Mouse (Mus musculus): ENCODE measurements around the gene Dock8. TPM values are rescaled to one million over a fixed set of nuclear protein-coding genes. Genes with fewer than 3 reads are reported as not detected.

Gene Dock8
- polyA plus RNA-seq, 1 experiment from 2014 or later, result 0.54 TPM

DNA sequence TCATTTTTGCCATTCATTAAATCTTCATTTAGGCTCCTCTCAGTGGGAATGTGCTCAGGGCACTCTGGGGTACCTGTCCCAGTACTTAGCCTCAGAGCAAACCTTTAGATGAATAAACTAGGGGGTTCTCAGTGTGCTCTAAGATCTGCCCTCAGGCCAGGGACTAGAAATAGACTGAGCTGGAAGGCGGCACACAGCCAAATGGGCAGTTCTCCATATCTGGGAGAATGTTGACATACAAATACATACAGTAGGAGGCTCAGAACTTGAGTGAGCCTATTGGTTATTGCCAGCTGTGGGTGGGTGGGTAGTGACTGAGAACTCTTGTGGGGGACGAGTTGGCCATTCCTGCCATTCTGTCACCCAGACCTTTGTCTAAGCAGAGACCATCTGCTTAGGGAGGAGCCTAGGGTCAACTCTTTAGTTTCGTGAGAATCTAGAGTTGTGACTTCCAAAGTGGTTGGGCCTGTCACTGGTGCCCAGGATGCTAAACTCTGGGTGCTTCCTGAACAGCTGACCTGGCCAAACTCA, 252.3 kb downstream of the Dock8 start:
- 78% methylated on average over 3 of the region's 3 CpGs for WGBS
- Histone ChIP-seq H3K4me2 (no peak overlapping the region), H3K4me1 (0 out of 2 replicates have a peak, but pooled peaks cover 6% of the 10 kb centered on the region), H3K9me3 (replicated peaks) (no peaks in the 10 kb centered on the region), H3K4me3 (no peak overlapping the region), H3K36me3 (ENCODE audit: poor library complexity, severe bottlenecking) (no peaks in the 10 kb centered on the region), H3K27me3 (no peaks in the 10 kb centered on the region), H3K27ac (no peak overlapping the region), H3K9ac (no peak overlapping the region)
- no peak for ATAC-seq

Other genes starting within 250 kb of the Dock8 start
- gene Pgm5, start 137.7 kb upstream of the Dock8 start, polyA plus RNA-seq (2015; fragmentation: Nextera tagmentation; extraction: Ambion mirVana), result 0.19 and 0.35 TPM in 2 replicates
- 222 and 238 TPM in 2 replicates for gene Gm10053, start 123.8 kb upstream of the Dock8 start, polyA plus RNA-seq (2015; fragmentation: Nextera tagmentation; extraction: Ambion mirVana)
- not detected in 2 replicates for gene Foxd4, start 98.3 kb upstream of the Dock8 start, polyA plus RNA-seq (2015; fragmentation: Nextera tagmentation; extraction: Ambion mirVana)
- 21.5 and 22.1 TPM in 2 replicates for gene Cbwd1, start 37.9 kb upstream of the Dock8 start, polyA plus RNA-seq (2015; fragmentation: Nextera tagmentation; extraction: Ambion mirVana)
- gene Kank1, start 237.4 kb downstream of the Dock8 start, polyA plus RNA-seq (2015; fragmentation: Nextera tagmentation; extraction: Ambion mirVana), result 2.7 and 3.1 TPM in 2 replicates